Mouse (Mus musculus): ENCODE data around the gene Socs5.

DNA sequence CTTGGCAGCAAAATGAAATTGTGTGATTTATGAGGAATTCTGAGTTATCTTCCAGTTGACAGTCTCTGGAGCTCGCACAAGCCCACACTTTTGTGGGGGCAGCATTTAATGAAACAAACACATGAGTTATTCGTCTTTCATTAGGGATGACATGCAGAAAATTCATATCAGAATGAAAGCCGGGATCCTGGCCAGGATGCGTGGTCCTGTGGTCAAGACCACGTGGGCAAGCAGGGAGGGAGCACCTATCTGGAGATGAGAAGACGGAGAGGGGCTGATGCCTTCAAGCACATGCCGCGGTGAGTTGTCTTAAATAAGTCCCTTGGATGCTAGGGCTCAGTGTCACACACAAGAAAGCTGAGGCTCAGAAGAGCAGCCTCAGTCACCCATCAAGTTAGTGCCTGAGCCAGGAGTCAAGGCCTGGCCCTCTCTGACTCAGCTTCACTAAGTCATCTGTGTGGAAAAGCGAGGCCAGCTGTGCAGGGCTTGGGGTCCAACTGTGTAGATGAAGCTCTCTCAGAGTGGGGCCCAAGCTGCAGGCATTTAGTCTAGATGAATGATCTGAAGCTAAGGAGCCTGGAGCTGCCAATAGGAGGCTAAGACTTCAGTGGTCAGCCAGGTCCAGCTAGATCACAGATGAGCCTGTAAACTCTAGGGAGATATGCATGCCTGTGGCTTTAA, 67.3 kb downstream of the Socs5 start:
- TF ChIP-seq CTCF (IDR thresholded peaks at IDR 0.05; ENCODE audit: low read depth, low read length) (no peak), POLR2A (IDR thresholded peaks at IDR 0.05; ENCODE audit: insufficient read depth, low read length) (no peak)

All from ES-Bruce4 (cell line).